Mouse (Mus musculus) stomach, embryonic 15.5 days (tissue): ENCODE results near the gene Ccdc93. TPM values are rescaled to one million over a fixed set of nuclear protein-coding genes. Genes with fewer than 3 reads are reported as not detected.

Experiments
- ATAC-seq: fragments of 200-750 bp; cut with Nextera tagmentation; 2 replicates; pipeline ENCODE4 v1.8.0; 2017; ENCODE audit warnings: low read depth, moderate number of reproducible peaks, moderate TSS enrichment; ENCODE audit not compliant: insufficient read depth, low FRiP score
- H3K27ac ChIP-seq: fragments of 300-500 bp; sonication (generic); 2 replicates; pipeline ENCODE4 v1.5.1; 2015; ENCODE audit warnings: mild to moderate bottlenecking, inconsistent platforms
- H3K27me3 ChIP-seq: fragments of 300-500 bp; sonication (generic); replicated peaks from 2 replicates; pipeline ENCODE4 v1.6.1; 2015; ENCODE audit warnings: inconsistent platforms
- H3K36me3 ChIP-seq: fragments of 300-500 bp; sonication (generic); 2 replicates; pipeline ENCODE4 v1.6.1; 2015; ENCODE audit warnings: inconsistent platforms
- H3K4me1 ChIP-seq: fragments of 300-500 bp; sonication (generic); 2 replicates; pipeline ENCODE4 v1.6.1; 2015; ENCODE audit warnings: inconsistent platforms
- H3K4me2 ChIP-seq: fragments of 300-500 bp; sonication (generic); 2 replicates; pipeline ENCODE4 v1.6.1; 2015; ENCODE audit warnings: mild to moderate bottlenecking, inconsistent platforms
- H3K4me3 ChIP-seq: fragments of 300-500 bp; sonication (generic); replicated peaks from 2 replicates; pipeline ENCODE4 v1.5.1; 2015; ENCODE audit warnings: inconsistent platforms
- H3K9ac ChIP-seq: fragments of 300-500 bp; sonication (generic); 2 replicates; pipeline ENCODE4 v1.6.1; 2015; ENCODE audit warnings: inconsistent platforms
- H3K9me3 ChIP-seq: fragments of 300-500 bp; sonication (generic); 2 replicates; pipeline ENCODE4 v1.6.1; 2016; ENCODE audit warnings: inconsistent platforms
- WGBS: fragments of 180-500 bp; shearing (Covaris S2); methylation state at CpG from one replicate; pipeline ENCODE4 v1.1.7; 2015; 5-methylcytosine and 5-hydroxymethylcytosine counted together
- polyA plus RNA-seq: library from polyadenylated mRNA; unstranded; fragments of >200 nt; fragmentation: Nextera tagmentation; extraction: Ambion mirVana; gene quantifications from 2 replicates; pipeline ENCODE4 v1.2.1, GENCODE M21; 2015

The Ccdc93 gene
- polyA plus RNA-seq, 1 experiment from 2014 or later = 9.9 TPM

DNA sequence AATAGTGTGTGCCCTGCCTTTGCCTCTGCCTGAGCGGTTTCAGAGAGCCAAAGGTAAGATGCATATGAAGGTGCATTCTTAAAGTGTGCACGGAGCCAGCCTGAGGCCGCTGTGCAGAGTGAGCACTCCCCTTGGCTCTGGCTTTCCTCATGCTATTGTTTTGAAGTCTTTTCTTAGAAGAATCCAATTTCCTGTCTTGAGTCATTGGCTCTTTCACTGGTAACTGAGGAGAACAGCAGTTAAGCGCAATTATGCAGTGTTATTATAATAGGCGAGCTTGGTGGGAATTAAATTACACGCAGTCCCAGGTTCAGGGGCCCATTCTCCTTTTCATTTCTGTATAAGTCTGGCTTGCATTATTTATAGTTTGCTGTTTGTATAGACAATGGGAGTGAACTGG lies 21.6 kb downstream of the Ccdc93 start:
- Histone ChIP-seq H3K9ac (no peak overlapping the region), H3K36me3 (peaks cover 16% of the 10 kb centered on the region; the same call in 1 of the 2 replicates), H3K27ac (no peak overlapping the region), H3K27me3 (no peaks in the 10 kb centered on the region), H3K4me1 (0 out of 2 replicates have a peak, but pooled peaks cover 2% of the 10 kb centered on the region), H3K4me3 (no peak overlapping the region), H3K4me2 (no peak overlapping the region), H3K9me3 (no peaks in the 10 kb centered on the region)
- ATAC-seq = no peak
- WGBS = 70% methylated on average over 6 of the region's 6 CpGs

DNA sequence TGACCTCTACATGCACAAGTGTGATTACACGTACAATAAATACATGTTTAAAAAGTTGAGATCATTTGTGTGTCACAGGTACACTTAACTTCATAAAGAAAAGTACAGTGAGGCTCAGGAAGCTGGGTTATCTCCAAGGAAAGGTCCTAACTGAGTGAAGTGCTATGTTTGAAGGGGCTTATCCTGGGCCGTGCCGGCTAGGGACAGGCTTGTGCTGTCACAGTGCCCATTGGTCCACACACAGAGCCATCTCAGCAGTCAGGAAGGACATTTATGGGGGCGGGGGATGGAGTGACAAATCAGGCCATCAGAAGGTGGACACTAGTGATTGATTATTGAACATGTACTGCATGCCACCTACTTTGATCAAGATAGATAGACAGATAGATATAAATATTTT lies 22.2 kb downstream of the Ccdc93 start:
- WGBS = 78% methylated on average over 4 of the region's 4 CpGs
- no peaks in the 10 kb centered on the region for H3K9me3 ChIP-seq
- no peak for ATAC-seq
- H3K27ac ChIP-seq = no peak overlapping the region
- 0 out of 2 replicates have a peak, but pooled peaks cover 2% of the 10 kb centered on the region for H3K4me1 ChIP-seq
- no peaks in the 10 kb centered on the region for H3K27me3 ChIP-seq
- H3K9ac ChIP-seq = no peak overlapping the region
- H3K4me2 ChIP-seq = no peak overlapping the region
- peaks cover 12% of the 10 kb centered on the region; the same call in 1 of the 2 replicates for H3K36me3 ChIP-seq
- H3K4me3 ChIP-seq = no peak overlapping the region

DNA sequence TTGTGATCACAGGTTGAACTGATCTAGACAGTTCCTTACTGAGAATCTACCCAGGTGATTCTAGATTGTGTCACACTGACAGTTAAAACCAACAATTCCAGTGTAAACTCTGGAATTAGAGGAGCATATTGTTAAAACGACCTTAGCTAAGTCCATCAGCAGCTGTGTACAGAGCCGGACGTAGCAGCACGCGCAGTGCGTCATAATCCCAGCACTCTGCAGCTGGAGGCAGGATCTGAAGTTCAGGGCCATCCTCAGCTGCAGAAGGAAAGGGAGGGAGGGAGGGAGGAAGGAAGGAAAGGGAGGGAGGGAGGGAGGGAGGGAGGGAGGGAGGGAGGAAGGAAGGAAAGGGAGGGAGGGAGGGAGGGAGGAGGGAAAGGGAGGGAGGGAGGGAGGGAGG lies 24.1 kb downstream of the Ccdc93 start:
- H3K9me3 ChIP-seq = no peaks in the 10 kb centered on the region
- H3K4me2 ChIP-seq = no peak overlapping the region
- no peak overlapping the region for H3K9ac ChIP-seq
- 60% methylated on average over 6 of the region's 6 CpGs for WGBS
- H3K4me1 ChIP-seq = 0 out of 2 replicates have a peak, but pooled peaks cover 2% of the 10 kb centered on the region
- H3K4me3 ChIP-seq = no peak overlapping the region
- no peaks in the 10 kb centered on the region for H3K27me3 ChIP-seq
- no peak overlapping the region for H3K27ac ChIP-seq
- ATAC-seq = no peak
- 0 out of 2 replicates have a peak, but pooled peaks cover 3% of the 10 kb centered on the region for H3K36me3 ChIP-seq

DNA sequence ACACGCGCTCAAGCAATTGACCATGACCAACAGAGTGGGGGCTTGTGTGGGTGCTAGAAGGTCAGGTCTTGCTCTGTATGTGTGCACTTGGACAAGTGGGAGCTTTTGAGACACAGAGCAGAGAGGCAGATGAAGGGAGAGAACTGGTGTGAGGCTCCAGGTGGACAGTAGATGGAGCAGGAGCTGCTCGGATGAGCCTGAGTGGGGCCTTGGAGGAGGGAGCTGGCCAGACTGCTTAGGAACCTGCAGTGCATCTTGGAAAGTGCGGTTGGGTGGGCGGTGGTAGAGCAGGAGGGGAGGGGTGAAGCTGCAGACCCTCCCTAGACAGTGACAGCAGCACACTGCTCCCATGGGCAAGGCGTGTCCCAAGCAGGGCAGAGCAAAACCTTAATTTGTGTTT lies 29.2 kb downstream of the Ccdc93 start:
- Histone ChIP-seq H3K4me1 (no peaks in the 10 kb centered on the region), H3K9ac (no peak overlapping the region), H3K4me2 (no peak overlapping the region), H3K4me3 (no peak overlapping the region), H3K27ac (no peak overlapping the region), H3K27me3 (no peaks in the 10 kb centered on the region), H3K36me3 (0 out of 2 replicates have a peak, but pooled peaks cover 3% of the 10 kb centered on the region), H3K9me3 (no peaks in the 10 kb centered on the region)
- ATAC-seq = no peak
- WGBS = 66% methylated on average over 6 of the region's 6 CpGs

DNA sequence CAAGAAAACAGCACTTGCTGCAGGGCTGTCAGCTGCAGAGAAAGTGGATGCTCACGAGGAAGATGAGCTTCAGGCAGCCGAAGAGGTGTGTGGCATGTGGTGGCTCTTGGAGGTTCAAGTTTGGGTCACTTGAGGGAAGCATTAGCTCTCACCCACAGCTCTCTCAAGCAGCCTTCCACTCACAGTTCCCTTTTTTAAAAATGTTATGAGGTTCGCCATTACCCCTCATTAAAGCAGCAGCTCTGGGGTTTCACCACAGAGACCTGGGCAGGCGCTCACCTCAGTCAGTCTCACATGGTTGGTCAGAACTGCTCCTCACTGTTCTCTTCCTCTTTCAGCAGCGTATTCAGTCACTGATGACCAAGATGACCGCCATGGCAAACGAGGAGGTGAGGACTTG lies 31.0 kb downstream of the Ccdc93 start:
- no peaks in the 10 kb centered on the region for H3K27me3 ChIP-seq
- no peak overlapping the region for H3K4me3 ChIP-seq
- 76% methylated on average over 7 of the region's 7 CpGs for WGBS

DNA sequence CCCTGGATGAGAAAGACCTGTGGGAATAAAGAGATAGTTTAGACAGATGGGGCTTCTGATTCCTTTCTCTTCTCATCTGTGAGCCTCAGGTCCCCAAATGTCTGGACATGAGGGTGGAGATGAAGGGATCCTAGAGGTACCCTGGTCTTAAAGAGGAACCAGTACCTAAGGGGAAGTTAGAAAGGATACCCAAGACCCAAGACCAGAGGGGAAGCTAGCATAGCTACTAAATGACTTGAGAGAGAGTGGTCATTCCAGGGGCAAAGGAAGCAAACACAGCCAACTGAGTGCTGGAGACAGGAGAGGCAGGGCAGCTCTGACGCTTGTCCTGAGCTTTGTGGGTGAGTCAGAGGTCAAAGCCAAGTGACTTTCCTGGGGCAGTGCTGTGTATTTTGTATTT lies 31.8 kb downstream of the Ccdc93 start:
- no peak for ATAC-seq
- Histone ChIP-seq H3K27me3 (no peaks in the 10 kb centered on the region), H3K4me3 (no peak overlapping the region), H3K4me1 (no peaks in the 10 kb centered on the region), H3K9ac (no peak overlapping the region), H3K36me3 (no peaks in the 10 kb centered on the region), H3K4me2 (no peak overlapping the region), H3K9me3 (no peaks in the 10 kb centered on the region), H3K27ac (no peak overlapping the region)
- 66% methylated on average over 1 of the region's 1 CpGs for WGBS

More for the DNA sequence above, 31.0 kb downstream of the Ccdc93 start:
- H3K9me3 ChIP-seq = no peaks in the 10 kb centered on the region
- H3K4me2 ChIP-seq = no peak overlapping the region
- no peak overlapping the region for H3K9ac ChIP-seq
- no peak for ATAC-seq
- H3K36me3 ChIP-seq = no peaks in the 10 kb centered on the region
- H3K4me1 ChIP-seq = no peaks in the 10 kb centered on the region
- no peak overlapping the region for H3K27ac ChIP-seq

DNA sequence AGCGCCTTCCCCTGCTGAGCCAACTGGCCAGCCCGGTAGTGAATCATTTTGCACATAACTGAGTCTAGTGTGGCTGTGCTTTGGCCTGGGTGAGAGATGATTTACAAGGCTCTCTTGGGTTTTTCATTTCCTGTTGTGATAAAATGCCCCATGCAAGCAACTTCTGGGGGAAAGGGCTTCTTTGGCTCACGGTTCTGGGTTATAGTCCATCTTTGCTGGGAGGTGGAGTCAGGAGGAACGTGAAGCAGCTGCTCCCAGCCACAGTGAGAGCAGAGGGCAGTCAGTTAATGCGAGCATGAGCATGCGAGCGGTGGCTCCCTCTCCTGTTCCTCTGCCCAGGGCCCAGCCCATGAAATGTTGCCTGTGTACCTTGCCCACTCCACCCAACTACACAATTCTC lies 33.0 kb downstream of the Ccdc93 start:
- H3K4me1 ChIP-seq = no peaks in the 10 kb centered on the region
- H3K4me3 ChIP-seq = no peak overlapping the region
- peaks cover under 1% of the 10 kb centered on the region; the same call in 1 of the 2 replicates for H3K36me3 ChIP-seq
- ATAC-seq = peak; percentile 57; the same call in 1 of the 2 replicates
- no peak overlapping the region for H3K9ac ChIP-seq
- no peaks in the 10 kb centered on the region for H3K9me3 ChIP-seq
- H3K4me2 ChIP-seq = no peak overlapping the region
- H3K27me3 ChIP-seq = no peaks in the 10 kb centered on the region
- H3K27ac ChIP-seq = 0 out of 2 replicates have a peak overlapping the region, but pooled peaks have one; percentile 22
- WGBS = 60% methylated on average over 7 of the region's 7 CpGs

DNA sequence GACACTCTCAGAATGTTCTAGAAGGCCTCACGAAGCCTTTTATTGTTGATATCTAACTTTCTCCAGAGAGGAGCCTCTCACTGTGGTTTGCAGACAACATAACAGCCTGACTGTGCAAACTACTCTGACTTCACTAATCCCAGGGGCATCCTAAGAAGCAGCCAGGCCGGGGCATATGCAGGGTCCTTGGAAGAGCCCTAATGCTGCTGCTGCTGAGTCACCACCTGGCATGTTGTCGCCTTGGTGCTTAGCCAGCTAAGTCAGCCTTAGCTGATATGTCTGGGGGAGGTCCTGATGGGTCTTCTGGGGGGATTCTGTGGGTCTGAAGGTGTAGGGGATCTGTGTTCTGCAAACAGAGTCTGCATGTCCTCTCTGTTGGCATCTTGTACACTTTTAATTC lies 35.4 kb downstream of the Ccdc93 start:
- no peaks in the 10 kb centered on the region for H3K4me1 ChIP-seq
- H3K9ac ChIP-seq = no peak overlapping the region
- no peak overlapping the region for H3K4me2 ChIP-seq
- no peak overlapping the region for H3K4me3 ChIP-seq
- H3K36me3 ChIP-seq = peaks cover 5% of the 10 kb centered on the region; the same call in 1 of the 2 replicates
- no peak for ATAC-seq
- H3K9me3 ChIP-seq = no peaks in the 10 kb centered on the region
- 73% methylated on average over 3 of the region's 3 CpGs for WGBS
- H3K27me3 ChIP-seq = no peaks in the 10 kb centered on the region
- no peak overlapping the region for H3K27ac ChIP-seq

DNA sequence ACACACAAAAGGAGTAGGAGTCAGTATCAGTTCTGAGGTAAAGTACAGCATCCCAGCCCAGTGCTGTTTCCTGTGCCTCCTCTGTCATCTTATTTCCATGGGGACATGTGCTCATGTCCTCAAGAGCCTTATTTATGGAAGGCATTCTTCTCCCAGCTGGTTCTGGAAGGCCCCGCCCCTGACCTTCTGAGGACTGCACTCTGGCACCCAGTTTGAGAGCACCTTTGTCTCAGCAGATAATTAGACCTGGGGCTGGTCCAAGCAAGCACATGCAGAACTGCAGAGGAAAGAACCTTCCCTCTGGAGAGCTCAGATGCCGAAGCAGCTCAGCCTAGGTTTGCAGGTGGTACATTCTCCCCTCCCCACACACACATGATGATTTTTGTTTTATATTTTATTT lies 37.4 kb downstream of the Ccdc93 start:
- 84% methylated on average over 2 of the region's 2 CpGs for WGBS
- Histone ChIP-seq H3K27me3 (no peaks in the 10 kb centered on the region), H3K4me3 (no peak overlapping the region), H3K4me1 (no peaks in the 10 kb centered on the region), H3K9ac (no peak overlapping the region), H3K36me3 (peaks cover 5% of the 10 kb centered on the region; the same call in 1 of the 2 replicates), H3K9me3 (no peaks in the 10 kb centered on the region), H3K27ac (no peak overlapping the region), H3K4me2 (no peak overlapping the region)
- no peak for ATAC-seq

DNA sequence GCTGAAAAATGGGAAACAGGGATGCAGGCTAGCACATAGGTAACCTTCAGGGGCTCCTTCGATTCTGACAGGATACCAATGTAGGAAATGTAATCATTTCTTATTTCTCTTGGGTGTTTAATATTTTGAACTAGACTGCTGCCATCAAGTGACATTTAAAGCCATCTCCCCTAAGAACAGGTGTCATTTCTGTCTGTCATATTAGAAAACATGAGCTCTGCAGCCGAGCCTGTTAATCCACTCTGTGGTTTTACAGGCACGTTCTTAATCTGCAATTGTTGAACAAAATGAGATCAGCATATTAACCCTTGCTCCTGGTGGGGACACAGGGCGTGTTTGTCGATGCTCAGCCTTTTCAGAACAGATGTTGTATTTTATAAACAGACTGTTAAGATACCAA lies 40.7 kb downstream of the Ccdc93 start:
- ATAC-seq = no peak
- Histone ChIP-seq H3K9me3 (no peaks in the 10 kb centered on the region), H3K4me3 (no peak overlapping the region), H3K4me2 (no peak overlapping the region), H3K4me1 (no peaks in the 10 kb centered on the region), H3K36me3 (peaks cover 5% of the 10 kb centered on the region), H3K27me3 (no peaks in the 10 kb centered on the region), H3K9ac (no peak overlapping the region), H3K27ac (no peak overlapping the region)
- 57% methylated on average over 5 of the region's 5 CpGs for WGBS

DNA sequence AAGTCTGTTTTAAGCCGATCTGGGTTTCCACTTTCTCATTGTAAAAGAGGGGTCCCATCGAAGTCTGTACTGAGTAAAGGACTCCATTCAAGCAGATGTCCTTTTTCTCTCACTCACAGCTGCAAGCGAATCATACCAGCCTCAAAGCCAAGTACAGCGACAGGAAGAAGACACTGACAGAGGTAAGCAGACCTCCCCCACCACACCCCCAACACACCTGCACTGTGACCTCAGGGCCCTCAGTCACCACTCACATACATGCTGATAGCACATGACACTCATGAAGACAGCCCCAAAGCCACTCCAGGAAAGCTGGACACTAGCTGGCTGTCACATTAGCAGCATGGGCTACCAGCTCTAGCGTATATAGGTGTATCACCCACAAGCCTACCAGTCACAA lies 46.9 kb downstream of the Ccdc93 start:
- 91% methylated on average over 5 of the region's 5 CpGs for WGBS
- no peak overlapping the region for H3K27ac ChIP-seq
- peaks cover 14% of the 10 kb centered on the region for H3K36me3 ChIP-seq
- H3K4me3 ChIP-seq = no peak overlapping the region
- no peak for ATAC-seq
- H3K27me3 ChIP-seq = no peaks in the 10 kb centered on the region
- H3K4me1 ChIP-seq = no peaks in the 10 kb centered on the region
- H3K9ac ChIP-seq = no peak overlapping the region
- no peaks in the 10 kb centered on the region for H3K9me3 ChIP-seq
- H3K4me2 ChIP-seq = no peak overlapping the region

DNA sequence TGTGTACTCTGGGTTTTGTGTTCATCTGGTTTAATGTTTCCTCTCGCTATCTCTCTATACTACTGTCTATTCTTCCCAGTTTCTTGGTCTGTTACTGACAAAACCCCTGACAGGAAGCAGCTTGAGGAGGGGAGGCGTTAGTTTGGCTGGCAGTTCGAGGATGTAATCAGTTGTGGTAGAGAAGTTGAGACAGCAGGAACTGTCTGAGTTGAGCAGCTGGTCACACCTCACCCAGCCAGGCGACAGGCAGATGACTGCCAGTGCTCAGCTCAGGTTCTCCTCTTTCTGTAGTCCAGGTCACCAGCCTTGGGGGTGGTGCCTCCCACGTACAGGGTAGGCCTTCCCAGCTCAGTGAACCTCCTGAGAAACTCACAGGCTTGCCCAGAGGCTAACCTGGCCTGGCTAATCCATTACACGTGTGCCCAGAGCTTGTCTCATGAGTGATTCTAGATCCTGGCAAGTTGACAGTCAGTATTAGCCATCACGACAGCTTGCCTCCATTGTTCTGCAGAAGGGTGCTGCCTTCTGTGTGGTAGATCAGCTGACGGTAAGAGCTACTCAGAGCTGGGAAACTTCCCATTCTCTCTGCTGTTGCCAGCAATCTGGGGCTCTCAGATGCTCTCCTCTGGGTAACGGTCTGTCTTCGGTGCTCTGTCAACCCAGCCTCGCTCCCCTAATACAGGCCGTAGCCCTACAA lies 47.6 kb downstream of the Ccdc93 start:
- no peak overlapping the region for H3K27ac ChIP-seq
- 82% methylated on average over 12 of the region's 12 CpGs for WGBS
- H3K4me1 ChIP-seq = no peaks in the 10 kb centered on the region
- no peaks in the 10 kb centered on the region for H3K27me3 ChIP-seq
- no peak overlapping the region for H3K4me3 ChIP-seq
- ATAC-seq = no peak
- no peaks in the 10 kb centered on the region for H3K9me3 ChIP-seq
- no peak overlapping the region for H3K4me2 ChIP-seq
- peaks cover 19% of the 10 kb centered on the region for H3K36me3 ChIP-seq
- no peak overlapping the region for H3K9ac ChIP-seq
